Mouse (Mus musculus) neural tube, embryonic 11.5 days (tissue): ENCODE results near the gene Ajap1. TPM values are rescaled to one million over a fixed set of nuclear protein-coding genes. Genes with fewer than 3 reads are reported as not detected.

Experiments
- ATAC-seq: fragments of 200-750 bp; cut with Nextera tagmentation; 2 replicates; pipeline ENCODE4 v1.8.0; 2017; ENCODE audit warnings: moderate number of reproducible peaks, mild to moderate bottlenecking, moderate TSS enrichment, moderate library complexity; ENCODE audit not compliant: insufficient read depth, low FRiP score, low TSS enrichment
- DNase-seq: peaks from one replicate; pipeline ENCODE4 v3.0.0-alpha.2; 2015; ENCODE audit warnings: low spot score
- H3K27ac ChIP-seq: fragments of 300-500 bp; sonication (generic); 2 replicates; pipeline ENCODE4 v1.5.1; 2014; ENCODE audit warnings: low read depth, mild to moderate bottlenecking, low read length
- H3K27me3 ChIP-seq: fragments of 300-500 bp; sonication (generic); 2 replicates; pipeline ENCODE4 v1.6.1; 2014; ENCODE audit warnings: mild to moderate bottlenecking, low read length, mixed read lengths; ENCODE audit not compliant: control insufficient read depth, insufficient read depth
- H3K36me3 ChIP-seq: fragments of 300-500 bp; sonication (generic); 2 replicates; pipeline ENCODE4 v1.6.1; 2014; ENCODE audit warnings: mild to moderate bottlenecking, low read length, moderate library complexity, mixed read lengths; ENCODE audit not compliant: control insufficient read depth, insufficient read depth
- H3K4me1 ChIP-seq: fragments of 300-500 bp; sonication (generic); 2 replicates; pipeline ENCODE4 v1.6.1; 2014; ENCODE audit warnings: low read length, mixed read lengths; ENCODE audit not compliant: control insufficient read depth, insufficient read depth
- H3K4me2 ChIP-seq: fragments of 300-500 bp; sonication (generic); 2 replicates; pipeline ENCODE4 v1.6.1; 2014; ENCODE audit warnings: low read depth, mild to moderate bottlenecking, moderate library complexity
- H3K4me3 ChIP-seq: fragments of 300-500 bp; sonication (generic); 2 replicates; pipeline ENCODE4 v1.5.1; 2014; ENCODE audit warnings: low read depth, low read length
- H3K9ac ChIP-seq: fragments of 300-500 bp; sonication (generic); 2 replicates; pipeline ENCODE4 v1.6.1; 2014; ENCODE audit warnings: mild to moderate bottlenecking, low read length
- H3K9me3 ChIP-seq: fragments of 300-500 bp; sonication (generic); 2 replicates; pipeline ENCODE4 v1.6.1; 2016; ENCODE audit warnings: low read length; ENCODE audit not compliant: control insufficient read depth
- WGBS: fragments of 180-500 bp; shearing (Covaris S2); extraction: QIAGEN DNeasy Blood & Tissue Kit; methylation state at CpG from one replicate; pipeline ENCODE4 v1.1.7; 2014; 5-methylcytosine and 5-hydroxymethylcytosine counted together
- polyA plus RNA-seq: library from polyadenylated mRNA; unstranded; fragments of >200 nt; fragmentation: Nextera tagmentation; extraction: Ambion mirVana; gene quantifications from 2 replicates; pipeline ENCODE4 v1.2.1, GENCODE M21; 2014

Ajap1 gene
- polyA plus RNA-seq, 1 experiment from 2014 or later = 3.3 TPM

DNA sequence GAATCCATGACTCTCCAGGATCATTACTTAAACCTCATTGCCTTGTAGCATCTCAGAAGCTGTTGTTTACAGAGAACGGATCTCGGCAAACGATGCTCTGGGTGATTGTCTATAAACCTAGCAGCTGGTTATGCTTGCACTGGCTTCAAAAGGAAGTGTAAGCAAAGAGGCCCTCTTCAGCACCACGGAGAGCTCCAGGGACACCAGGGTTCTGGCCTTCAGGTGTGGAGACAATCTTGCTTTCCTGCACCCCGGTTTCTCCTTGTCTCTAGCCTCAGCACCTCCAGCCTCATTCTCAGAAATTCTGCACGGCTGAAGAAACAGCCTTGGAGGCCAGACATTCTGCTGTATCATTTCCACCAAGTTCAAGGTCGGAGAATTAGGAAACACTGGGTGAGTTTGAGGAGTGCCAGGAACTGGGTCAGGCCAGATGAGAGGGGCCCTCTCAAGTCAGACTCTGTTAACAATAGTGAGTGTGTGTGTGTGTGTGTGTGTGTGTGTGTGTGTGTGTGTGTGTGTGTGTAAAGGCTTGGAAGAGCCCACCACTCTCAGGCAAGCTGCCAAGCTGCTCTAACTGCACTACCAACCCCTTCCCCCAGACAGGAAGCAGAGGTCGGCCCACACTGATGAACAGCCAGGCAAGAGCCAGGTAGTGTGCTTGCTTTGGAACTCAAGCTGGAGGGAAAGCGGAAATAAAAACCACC, 124.9 kb downstream of the Ajap1 start:
- H3K9ac ChIP-seq = no peak overlapping the region
- H3K36me3 ChIP-seq = no peaks in the 10 kb centered on the region
- H3K9me3 ChIP-seq = no peaks in the 10 kb centered on the region
- no peak overlapping the region for H3K4me2 ChIP-seq
- no peak overlapping the region for H3K27ac ChIP-seq
- no peak overlapping the region for H3K4me3 ChIP-seq
- DNase-seq (peak; percentile 68), ATAC-seq (no peak)
- WGBS = 51% methylated on average over 9 of the region's 9 CpGs
- H3K27me3 ChIP-seq = no peaks in the 10 kb centered on the region
- no peaks in the 10 kb centered on the region for H3K4me1 ChIP-seq

DNA sequence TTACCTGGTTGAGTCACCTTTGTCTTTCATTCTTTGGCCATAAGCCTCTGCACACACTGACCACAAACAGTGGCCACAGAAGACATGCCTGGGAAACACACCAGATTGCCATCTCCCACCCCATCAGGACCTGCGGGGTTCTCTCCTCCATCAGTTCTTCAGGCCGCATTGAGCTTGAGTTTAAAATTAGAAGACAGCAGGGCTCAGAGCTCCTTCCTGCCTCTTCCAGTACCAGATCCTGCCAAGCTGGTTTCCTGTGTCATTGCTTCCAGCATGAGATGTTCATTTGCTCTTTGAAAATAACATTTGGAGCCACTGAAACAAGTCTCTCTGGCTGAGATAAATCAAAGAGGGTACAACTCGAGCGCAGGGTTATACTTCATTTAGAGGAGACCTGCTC, 126.4 kb downstream of the Ajap1 start:
- H3K36me3 ChIP-seq = no peaks in the 10 kb centered on the region
- no peaks in the 10 kb centered on the region for H3K4me1 ChIP-seq
- no peaks in the 10 kb centered on the region for H3K9me3 ChIP-seq
- WGBS = 91% methylated on average over 4 of the region's 4 CpGs
- H3K27me3 ChIP-seq = no peaks in the 10 kb centered on the region
- no peak overlapping the region for H3K27ac ChIP-seq
- no peak overlapping the region for H3K4me3 ChIP-seq
- no peak overlapping the region for H3K9ac ChIP-seq
- ATAC-seq = no peak
- no peak for DNase-seq
- no peak overlapping the region for H3K4me2 ChIP-seq

DNA sequence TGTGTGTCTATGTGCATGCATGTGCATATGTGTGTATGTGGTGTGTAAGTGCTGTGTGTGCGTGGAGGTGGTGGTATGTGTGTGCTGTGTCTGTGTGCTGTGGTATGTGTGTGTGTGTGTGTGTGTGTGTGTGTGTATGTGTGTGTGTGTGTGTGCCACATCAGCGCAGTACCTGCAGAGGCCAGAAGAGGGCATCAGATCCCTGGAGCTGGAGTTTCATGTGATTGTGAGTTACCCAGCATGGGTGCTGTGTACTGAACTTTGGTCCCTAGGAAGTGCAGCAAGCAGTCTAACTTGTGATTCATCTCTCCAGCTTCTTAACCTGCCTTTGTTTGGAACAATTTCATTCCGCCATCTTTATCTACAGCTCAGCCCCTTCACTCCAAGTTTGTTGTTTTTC, 137.6 kb downstream of the Ajap1 start:
- Histone ChIP-seq H3K36me3 (no peaks in the 10 kb centered on the region), H3K27ac (no peak overlapping the region), H3K9me3 (no peaks in the 10 kb centered on the region), H3K4me2 (no peak overlapping the region), H3K27me3 (no peaks in the 10 kb centered on the region), H3K9ac (no peak overlapping the region), H3K4me3 (no peak overlapping the region), H3K4me1 (0 out of 2 replicates have a peak, but pooled peaks cover 3% of the 10 kb centered on the region)
- DNase-seq = no peak
- no peak for ATAC-seq
- 99% methylated on average over 3 of the region's 3 CpGs for WGBS

DNA sequence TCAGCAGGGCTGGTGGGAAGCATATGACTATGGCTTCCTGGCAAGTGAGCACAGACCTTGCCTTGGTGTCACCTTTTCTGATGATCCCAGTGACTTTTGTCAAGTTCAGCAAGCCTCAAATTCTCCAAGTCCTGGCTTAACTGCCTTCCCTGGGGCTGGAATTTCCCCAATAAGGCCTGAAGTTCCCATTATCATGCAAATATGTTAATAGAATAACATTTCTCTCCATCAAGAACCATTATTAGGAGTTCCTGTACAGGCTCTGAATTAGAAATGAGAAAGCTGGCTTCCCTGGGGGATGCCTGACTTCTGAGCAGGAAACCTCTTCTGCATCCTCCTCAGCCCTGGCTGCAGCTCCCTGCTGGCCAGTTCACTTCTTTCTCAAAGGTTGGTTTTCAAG, 141.7 kb downstream of the Ajap1 start:
- DNase-seq (no peak), ATAC-seq (no peak)
- H3K36me3 ChIP-seq = no peaks in the 10 kb centered on the region
- no peak overlapping the region for H3K4me3 ChIP-seq
- 0 out of 2 replicates have a peak, but pooled peaks cover 3% of the 10 kb centered on the region for H3K4me1 ChIP-seq
- no peak overlapping the region for H3K4me2 ChIP-seq
- H3K9me3 ChIP-seq = no peaks in the 10 kb centered on the region
- H3K27ac ChIP-seq = no peak overlapping the region
- H3K9ac ChIP-seq = no peak overlapping the region
- H3K27me3 ChIP-seq = no peaks in the 10 kb centered on the region

DNA sequence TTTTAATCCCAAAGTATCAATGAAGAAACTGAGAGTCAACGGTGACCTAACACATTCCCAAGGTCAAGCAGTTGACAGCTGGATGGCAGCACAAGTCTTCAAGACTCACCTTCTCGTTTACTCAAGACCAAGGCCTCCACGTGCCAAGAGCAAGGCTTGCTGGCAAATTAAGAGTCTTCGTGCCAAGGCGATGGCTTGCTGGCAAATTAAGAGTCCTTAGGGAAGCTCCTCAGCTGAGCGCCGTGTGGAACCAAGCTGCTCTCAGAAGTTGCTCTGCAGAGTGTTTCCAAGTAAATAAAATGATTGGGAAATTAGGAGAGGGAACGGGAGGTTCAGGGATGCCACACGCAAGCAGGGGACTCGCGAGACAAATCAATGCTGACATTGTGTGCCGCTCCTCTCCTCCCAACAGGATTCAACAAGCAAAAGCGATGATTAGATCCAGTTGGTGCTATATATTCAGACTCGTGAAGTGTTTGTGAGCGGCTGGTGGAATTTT, 147.3 kb downstream of the Ajap1 start:
- 86% methylated on average over 15 of the region's 15 CpGs for WGBS
- ATAC-seq = no peak
- no peak for DNase-seq
- H3K9ac ChIP-seq = no peak overlapping the region
- no peaks in the 10 kb centered on the region for H3K4me1 ChIP-seq
- no peak overlapping the region for H3K27ac ChIP-seq
- no peaks in the 10 kb centered on the region for H3K27me3 ChIP-seq
- no peaks in the 10 kb centered on the region for H3K36me3 ChIP-seq
- no peak overlapping the region for H3K4me2 ChIP-seq
- no peaks in the 10 kb centered on the region for H3K9me3 ChIP-seq
- H3K4me3 ChIP-seq = no peak overlapping the region

DNA sequence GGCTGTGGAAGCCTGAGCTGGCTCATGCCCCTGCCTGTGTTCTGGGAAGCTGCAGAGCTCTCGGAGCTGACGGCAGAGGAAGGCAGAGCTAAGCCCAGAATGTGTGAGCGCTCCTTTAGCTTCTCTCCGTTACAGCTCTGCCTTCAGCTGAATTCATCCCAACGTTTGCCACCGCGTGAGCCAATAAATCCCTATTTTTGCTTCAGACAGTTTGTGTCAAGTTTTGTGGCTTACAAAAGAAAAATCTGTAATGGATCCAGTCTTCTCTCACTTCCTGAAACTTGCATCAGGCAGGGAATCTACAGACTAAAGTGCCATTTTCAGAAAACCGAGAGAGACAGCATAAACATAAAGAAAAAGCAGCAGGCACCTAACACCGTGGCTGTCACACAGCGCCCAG, 154.8 kb downstream of the Ajap1 start:
- H3K27me3 ChIP-seq = no peaks in the 10 kb centered on the region
- no peaks in the 10 kb centered on the region for H3K9me3 ChIP-seq
- ATAC-seq = no peak
- no peak overlapping the region for H3K4me3 ChIP-seq
- H3K27ac ChIP-seq = no peak overlapping the region
- DNase-seq = no peak
- no peak overlapping the region for H3K9ac ChIP-seq
- 80% methylated on average over 10 of the region's 10 CpGs for WGBS
- H3K4me2 ChIP-seq = no peak overlapping the region
- H3K4me1 ChIP-seq = no peaks in the 10 kb centered on the region
- H3K36me3 ChIP-seq = no peaks in the 10 kb centered on the region
